Mouse (Mus musculus): ENCODE measurements around the gene Ap3b1. TPM values are rescaled to one million over a fixed set of nuclear protein-coding genes. Genes with fewer than 3 reads are reported as not detected.
A peak's percentile ranks its signal among the peaks of the same experiment; 100 is the strongest.

The Ap3b1 gene
- polyA plus RNA-seq, 1 experiment, result 36.8 TPM

DNA sequence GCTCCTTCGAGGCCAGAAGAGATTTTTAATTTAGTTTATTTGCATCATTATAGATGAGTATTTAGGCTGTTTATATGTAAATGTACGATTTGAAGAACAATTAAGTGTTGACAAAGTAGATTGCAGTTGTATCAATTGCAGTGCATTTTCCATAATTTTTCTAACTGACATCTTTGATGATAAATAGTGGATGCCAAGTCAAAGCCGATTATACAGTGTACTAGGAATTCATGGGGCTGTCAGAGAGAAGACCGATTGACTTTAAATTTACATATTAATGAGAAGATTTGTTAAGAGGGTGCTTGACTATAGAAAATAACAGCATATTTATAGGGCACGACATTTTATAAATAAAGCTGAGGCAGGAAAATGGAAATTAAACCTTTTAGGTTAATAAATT is 64.8 kb downstream of the Ap3b1 start:
- DNase-seq (ENCODE audit: low read depth), result peak; percentile 72
- TF ChIP-seq CTCF (IDR thresholded peaks at IDR 0.05; ENCODE audit: borderline replicate concordance, extremely low read depth, insufficient read depth, insufficient read length) (no peak), POLR2A (IDR thresholded peaks at IDR 0.05; ENCODE audit: borderline replicate concordance, extremely low read depth, insufficient read depth, insufficient read length, poor library complexity, severe bottlenecking) (no peak)

DNA sequence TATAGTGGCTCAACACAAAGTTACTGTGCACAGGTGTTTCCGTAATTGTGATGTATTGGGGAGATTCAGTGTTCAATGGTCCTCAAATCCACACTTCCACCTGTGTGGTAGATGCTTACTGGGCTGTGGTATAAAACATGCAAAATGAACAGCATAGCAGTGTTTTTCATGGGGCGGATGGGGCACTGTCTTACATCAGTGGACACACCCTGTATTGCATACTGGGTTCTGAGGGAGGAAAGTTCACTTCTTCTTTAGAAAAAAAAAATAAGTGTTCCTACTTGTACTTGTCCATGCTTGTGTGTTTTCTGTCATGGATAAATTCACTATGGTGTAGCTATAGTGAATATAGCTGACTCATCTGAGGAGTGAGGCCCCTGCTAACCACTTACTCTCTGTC is 70.8 kb downstream of the Ap3b1 start:
- no peak for DNase-seq (ENCODE audit: low read depth)
- TF ChIP-seq CTCF (IDR thresholded peaks at IDR 0.05; ENCODE audit: borderline replicate concordance, extremely low read depth, insufficient read depth, insufficient read length), result no peak
- TF ChIP-seq POLR2A (IDR thresholded peaks at IDR 0.05; ENCODE audit: borderline replicate concordance, extremely low read depth, insufficient read depth, insufficient read length, poor library complexity, severe bottlenecking), result no peak

DNA sequence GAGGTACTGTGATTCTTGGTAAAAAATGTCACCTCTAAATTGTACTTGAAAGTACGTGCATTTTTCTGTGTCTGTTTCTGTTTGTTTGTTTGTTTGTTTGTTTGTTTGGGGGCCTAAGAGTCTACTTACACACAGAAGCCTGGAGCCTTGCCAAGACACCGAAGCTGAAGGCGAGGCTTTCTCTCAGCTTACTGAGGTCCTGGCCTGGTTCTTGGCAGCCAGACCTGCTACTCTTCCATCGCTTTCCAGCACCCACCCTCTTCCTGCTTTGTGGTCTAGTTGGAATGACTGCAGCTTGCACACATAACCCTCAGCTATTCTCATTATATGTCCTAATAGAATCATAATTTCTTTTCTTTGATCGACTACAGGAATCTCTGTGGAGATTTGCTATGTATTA is 80.6 kb downstream of the Ap3b1 start:
- DNase-seq (ENCODE audit: low read depth), result peak; percentile 52
- TF ChIP-seq CTCF (IDR thresholded peaks at IDR 0.05; ENCODE audit: borderline replicate concordance, extremely low read depth, insufficient read depth, insufficient read length), result no peak

DNA sequence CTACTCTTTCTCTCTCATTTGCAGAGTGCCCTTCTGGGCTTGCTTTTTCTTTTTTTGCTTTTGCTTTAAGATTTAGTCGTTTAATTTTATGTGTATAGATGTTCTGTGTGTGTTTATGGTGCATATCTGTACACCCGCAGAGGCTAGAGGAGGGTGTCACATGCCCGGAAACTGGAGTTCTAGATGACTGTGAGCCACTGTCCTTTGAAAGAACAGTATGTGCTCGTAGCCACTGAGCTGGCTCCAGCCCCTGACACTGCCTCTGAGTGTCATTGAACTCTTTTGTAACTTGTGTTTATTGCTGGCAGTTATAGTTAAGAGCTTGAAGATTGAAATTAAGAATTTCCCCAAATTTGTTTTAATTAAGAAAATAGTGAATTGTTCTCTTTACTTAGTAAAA is 82.4 kb downstream of the Ap3b1 start:
- TF ChIP-seq CTCF (IDR thresholded peaks at IDR 0.05; ENCODE audit: borderline replicate concordance, extremely low read depth, insufficient read depth, insufficient read length) (no peak), POLR2A (IDR thresholded peaks at IDR 0.05; ENCODE audit: borderline replicate concordance, extremely low read depth, insufficient read depth, insufficient read length, poor library complexity, severe bottlenecking) (no peak)
- DNase-seq (ENCODE audit: low read depth), result no peak

DNA sequence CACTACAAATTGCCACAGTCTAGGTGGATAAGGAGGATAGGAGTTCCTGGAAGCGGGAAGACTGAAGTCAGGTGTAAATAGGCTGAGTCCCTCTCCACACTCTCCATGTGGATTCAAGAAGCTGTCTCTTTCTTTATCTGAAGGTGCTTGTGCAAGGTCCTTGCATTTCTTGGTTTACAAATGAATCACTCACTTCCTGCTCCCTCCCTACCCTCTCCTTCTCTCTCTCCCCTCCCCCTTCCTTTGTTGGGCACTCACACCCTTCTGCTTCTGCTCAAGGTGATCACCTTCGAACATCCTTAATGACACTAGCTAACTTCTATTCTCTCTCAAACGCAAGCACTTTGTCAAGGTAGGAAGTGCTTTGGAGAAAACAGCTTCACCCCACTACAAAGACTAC is 84.7 kb downstream of the Ap3b1 start:
- TF ChIP-seq POLR2A (IDR thresholded peaks at IDR 0.05; ENCODE audit: borderline replicate concordance, extremely low read depth, insufficient read depth, insufficient read length, poor library complexity, severe bottlenecking), result no peak
- no peak for TF ChIP-seq CTCF (IDR thresholded peaks at IDR 0.05; ENCODE audit: borderline replicate concordance, extremely low read depth, insufficient read depth, insufficient read length)
- no peak for DNase-seq (ENCODE audit: low read depth)

DNA sequence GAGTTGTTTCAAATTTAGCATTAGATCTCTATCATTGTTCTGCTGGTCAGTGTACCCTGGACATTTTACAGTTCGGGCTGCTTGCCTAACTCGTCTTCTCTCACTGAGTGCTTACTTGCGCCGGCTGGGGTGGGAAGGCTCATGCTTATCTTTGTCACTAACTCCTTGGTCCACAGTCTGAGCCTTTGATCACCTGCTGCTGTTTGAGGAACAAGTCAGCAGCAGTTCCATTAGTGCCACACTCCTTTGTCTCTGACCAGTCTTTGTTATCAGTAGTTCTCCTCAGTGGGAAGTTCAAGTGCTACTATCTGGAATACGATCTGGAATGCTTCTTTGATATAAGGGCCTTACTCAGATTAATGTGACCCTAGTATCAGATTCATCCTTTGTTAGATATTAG is 86.3 kb downstream of the Ap3b1 start:
- DNase-seq (ENCODE audit: low read depth), result no peak
- TF ChIP-seq POLR2A (IDR thresholded peaks at IDR 0.05; ENCODE audit: borderline replicate concordance, extremely low read depth, insufficient read depth, insufficient read length, poor library complexity, severe bottlenecking) (no peak), CTCF (IDR thresholded peaks at IDR 0.05; ENCODE audit: borderline replicate concordance, extremely low read depth, insufficient read depth, insufficient read length) (no peak)

DNA sequence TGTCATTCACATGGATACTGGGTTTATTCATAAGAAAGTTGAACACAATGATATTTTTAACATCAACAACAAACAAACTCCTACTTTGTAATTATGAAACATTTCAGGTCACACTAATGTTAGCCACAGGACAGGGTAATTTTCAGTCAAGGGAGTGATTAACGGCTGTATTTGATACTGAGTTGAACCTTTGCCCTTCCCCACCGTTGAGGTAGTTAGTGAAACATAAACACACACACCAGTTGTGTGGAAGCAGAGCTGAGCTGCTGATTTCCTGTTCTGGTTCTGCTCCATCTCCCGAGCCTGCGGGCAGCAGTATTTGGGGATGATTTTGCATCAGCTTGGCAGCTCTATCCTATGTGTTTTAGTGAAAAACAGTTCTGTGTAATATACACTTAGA is 88.2 kb downstream of the Ap3b1 start:
- no peak for DNase-seq (ENCODE audit: low read depth)
- TF ChIP-seq POLR2A (IDR thresholded peaks at IDR 0.05; ENCODE audit: borderline replicate concordance, extremely low read depth, insufficient read depth, insufficient read length, poor library complexity, severe bottlenecking) (no peak), CTCF (IDR thresholded peaks at IDR 0.05; ENCODE audit: borderline replicate concordance, extremely low read depth, insufficient read depth, insufficient read length) (no peak)

DNA sequence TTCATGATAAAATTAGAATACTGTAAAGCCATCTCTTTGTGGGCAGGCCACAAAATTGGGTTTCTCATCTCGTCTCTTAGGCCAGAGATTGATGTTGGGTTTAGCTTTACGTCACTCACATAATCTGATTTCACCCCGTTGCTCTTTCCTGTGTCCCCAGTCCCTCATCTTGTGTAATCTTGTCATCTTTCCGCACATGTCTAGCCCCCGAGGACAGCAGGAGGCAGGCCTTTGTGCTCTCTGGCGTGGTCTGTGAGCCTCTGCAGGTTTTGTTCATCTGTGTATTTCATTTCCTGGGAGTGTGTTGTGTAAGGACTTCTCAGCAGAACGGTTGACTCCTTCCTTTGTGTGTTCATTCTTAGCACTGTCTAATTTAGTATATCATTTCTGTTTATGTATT is 90.8 kb downstream of the Ap3b1 start:
- DNase-seq (ENCODE audit: low read depth), result no peak
- no peak for TF ChIP-seq CTCF (IDR thresholded peaks at IDR 0.05; ENCODE audit: borderline replicate concordance, extremely low read depth, insufficient read depth, insufficient read length)

DNA sequence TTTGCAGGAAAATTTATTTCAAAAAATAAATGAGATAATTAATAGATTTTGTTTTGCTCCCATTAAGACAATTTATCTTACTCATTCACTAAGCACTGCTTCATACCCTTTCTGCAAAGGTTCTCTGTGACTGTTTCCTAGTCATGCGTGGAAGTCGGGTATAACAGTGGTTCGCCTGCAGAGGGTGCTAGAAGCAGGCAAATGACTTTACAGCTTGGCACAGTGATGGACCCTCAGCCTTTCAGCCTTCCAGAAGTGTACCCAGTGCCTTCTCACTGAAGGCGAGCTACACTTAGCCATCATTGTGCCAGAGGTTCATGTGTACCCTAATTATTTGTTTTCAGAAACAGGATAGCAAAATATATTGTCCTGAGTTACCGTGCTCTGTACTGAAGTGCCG is 92.5 kb downstream of the Ap3b1 start:
- DNase-seq (ENCODE audit: low read depth), result peak; percentile 86
- TF ChIP-seq CTCF (IDR thresholded peaks at IDR 0.05; ENCODE audit: borderline replicate concordance, extremely low read depth, insufficient read depth, insufficient read length) (peak; percentile 84), POLR2A (IDR thresholded peaks at IDR 0.05; ENCODE audit: borderline replicate concordance, extremely low read depth, insufficient read depth, insufficient read length, poor library complexity, severe bottlenecking) (no peak)

DNA sequence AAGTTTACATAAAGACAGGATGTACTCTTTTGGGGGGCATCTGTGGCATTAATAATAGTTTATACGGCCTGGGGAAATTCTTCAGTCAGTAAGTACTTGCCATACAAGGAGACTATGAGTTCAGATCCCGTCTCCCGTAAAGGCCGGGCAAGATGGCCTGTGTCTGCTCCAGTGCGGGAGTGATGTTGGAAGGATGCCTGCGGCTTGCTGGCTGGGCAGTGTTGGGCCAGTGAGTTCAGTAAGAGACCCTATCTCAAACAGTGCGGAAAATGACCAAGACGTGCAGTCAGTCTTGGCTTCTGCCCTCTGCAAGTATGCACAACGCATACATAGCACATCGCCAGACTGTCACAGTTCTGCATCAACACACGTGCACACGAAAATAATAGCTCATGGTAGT is 95.4 kb downstream of the Ap3b1 start:
- no peak for TF ChIP-seq CTCF (IDR thresholded peaks at IDR 0.05; ENCODE audit: borderline replicate concordance, extremely low read depth, insufficient read depth, insufficient read length)

DNA sequence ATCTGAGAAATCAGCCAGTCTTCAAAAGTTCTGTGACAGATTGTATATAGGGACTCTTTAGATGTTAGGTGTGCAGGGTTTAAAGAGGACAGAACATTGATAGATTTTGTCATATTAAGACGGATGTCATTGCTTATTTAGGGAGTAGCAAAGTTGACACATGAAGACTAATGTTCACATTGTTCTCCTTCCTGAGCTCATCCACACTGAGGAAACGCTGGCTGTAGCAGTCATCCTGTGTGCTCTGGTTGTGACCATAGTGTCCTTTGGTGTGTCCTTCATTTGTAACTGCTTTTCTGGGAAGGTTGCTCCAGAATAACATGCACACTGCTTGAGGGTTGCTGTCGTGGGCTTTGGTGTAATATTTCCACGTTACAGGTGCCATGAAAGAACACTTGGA is 100.4 kb downstream of the Ap3b1 start:
- TF ChIP-seq CTCF (IDR thresholded peaks at IDR 0.05; ENCODE audit: borderline replicate concordance, extremely low read depth, insufficient read depth, insufficient read length), result no peak
- TF ChIP-seq POLR2A (IDR thresholded peaks at IDR 0.05; ENCODE audit: borderline replicate concordance, extremely low read depth, insufficient read depth, insufficient read length, poor library complexity, severe bottlenecking), result no peak
- DNase-seq (ENCODE audit: low read depth), result no peak

More for the DNA sequence above, 95.4 kb downstream of the Ap3b1 start:
- DNase-seq (ENCODE audit: low read depth), result no peak

DNA sequence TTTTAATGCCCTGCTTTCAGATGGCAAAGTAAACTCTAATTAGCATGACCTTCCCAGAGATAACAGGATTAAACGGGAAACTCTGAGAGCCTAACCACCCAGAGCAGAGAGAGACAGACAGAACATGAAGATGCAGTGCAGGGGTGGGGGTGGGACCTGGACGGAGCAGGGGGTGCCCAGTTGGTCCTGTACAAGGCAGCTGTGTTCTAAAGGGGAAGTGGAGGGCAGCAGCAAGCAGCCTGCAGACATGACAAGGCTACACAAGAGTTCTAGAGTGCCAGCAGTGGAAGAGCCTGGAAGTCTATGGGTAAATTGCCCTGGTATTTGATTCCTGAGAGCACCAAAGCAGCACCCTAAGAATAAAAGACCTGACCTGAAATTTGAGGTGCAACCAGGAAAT is 105.5 kb downstream of the Ap3b1 start:
- no peak for DNase-seq (ENCODE audit: low read depth)
- TF ChIP-seq POLR2A (IDR thresholded peaks at IDR 0.05; ENCODE audit: borderline replicate concordance, extremely low read depth, insufficient read depth, insufficient read length, poor library complexity, severe bottlenecking), result no peak
- TF ChIP-seq CTCF (IDR thresholded peaks at IDR 0.05; ENCODE audit: borderline replicate concordance, extremely low read depth, insufficient read depth, insufficient read length), result no peak

DNA sequence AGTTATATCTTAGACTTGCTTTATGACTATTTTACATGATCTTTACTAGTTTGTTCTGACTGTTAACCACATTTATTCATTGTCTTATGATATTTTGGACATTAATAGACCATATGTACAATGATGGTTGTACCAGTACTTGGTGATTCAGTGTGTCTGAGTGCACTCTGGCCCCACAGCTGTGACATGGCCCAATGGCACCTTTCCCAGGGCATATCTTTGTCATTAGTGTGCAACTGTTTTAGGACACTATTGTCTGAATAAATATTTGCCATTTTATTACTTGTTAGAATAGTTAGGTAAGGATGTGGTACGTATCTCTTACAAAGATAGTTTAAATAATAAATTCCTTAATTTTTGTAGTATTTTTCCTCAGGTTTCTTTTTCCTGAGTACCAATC is 109.8 kb downstream of the Ap3b1 start:
- TF ChIP-seq CTCF (IDR thresholded peaks at IDR 0.05; ENCODE audit: borderline replicate concordance, extremely low read depth, insufficient read depth, insufficient read length) (no peak), POLR2A (IDR thresholded peaks at IDR 0.05; ENCODE audit: borderline replicate concordance, extremely low read depth, insufficient read depth, insufficient read length, poor library complexity, severe bottlenecking) (no peak)
- no peak for DNase-seq (ENCODE audit: low read depth)
